Mouse (Mus musculus) telencephalon, adult 2 months (tissue): ENCODE measurements around the gene Lsm4.

ENCODE experiments used
- DNase-seq: peaks from one replicate; pipeline ENCODE4 v3.0.0-alpha.2; 2011; ENCODE audit warnings: low read depth, low spot score

The Lsm4 gene

DNA sequence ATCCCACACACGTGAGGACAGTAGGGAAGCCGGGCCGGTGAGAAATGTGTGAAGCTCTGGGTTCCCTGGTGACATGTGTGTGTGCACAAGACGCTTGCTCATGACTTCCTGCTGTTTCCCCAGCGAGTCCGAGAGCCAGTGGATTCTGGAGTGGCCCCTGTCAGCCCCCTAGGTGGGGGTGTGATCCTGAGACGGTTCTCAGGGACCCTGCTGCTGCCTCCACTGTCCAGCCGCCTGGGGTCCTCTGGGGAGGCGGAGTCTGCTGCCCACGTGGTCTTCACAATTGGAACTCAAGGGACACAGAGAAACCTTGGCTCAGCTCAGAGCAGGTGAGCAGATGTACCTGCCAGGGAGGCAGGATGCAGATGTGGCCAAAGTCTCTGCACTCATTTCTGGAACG is 53.7 kb downstream of the Lsm4 start:
- DNase-seq = no peak
